Mouse (Mus musculus): ENCODE data around the gene Zfp553. TPM values are rescaled to one million over a fixed set of nuclear protein-coding genes. Genes with fewer than 3 reads are reported as not detected.

Gene Zfp553
- polyA plus RNA-seq, 1 experiment, result 11.4 TPM

DNA sequence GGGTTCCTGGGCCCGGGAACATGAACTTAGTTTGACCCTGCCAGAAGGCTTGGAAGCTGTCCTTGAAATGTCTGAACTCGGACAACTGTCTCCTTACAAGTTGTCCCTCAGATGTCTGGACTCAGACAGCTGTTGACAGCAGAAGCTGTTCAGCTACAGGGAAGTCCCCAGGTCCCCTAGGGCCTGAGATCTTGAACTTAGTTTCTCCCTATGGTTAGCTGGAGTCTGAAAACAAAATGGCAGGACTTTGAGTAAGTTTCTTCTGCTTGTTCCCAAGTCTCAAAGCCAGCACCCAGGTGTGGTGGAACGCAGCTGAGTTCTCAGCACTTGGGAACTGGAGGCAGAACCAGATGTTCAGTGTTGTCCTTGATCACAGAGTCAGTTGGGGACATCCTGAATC, 47.2 kb downstream of the Zfp553 start:
- H3K4me2 ChIP-seq (ENCODE audit: low read depth), result no peak overlapping the region
- H3K79me2 ChIP-seq (ENCODE audit: control insufficient read depth, insufficient read depth), result no peaks in the 10 kb centered on the region
- TF ChIP-seq POLR2AphosphoS2 (IDR thresholded peaks at IDR 0.05; ENCODE audit: insufficient read length, low read depth) (no peak), MYOG (IDR thresholded peaks at IDR 0.05; ENCODE audit: control insufficient read depth in 1 of 3, insufficient read depth in 1 of 3, insufficient read length in 2 of 3, low read depth in 2 of 3) (no peak), MAX (IDR thresholded peaks at IDR 0.05; ENCODE audit: low read depth) (no peak), TCF3 (IDR thresholded peaks at IDR 0.05; ENCODE audit: insufficient read length, low read depth) (no peak), POLR2A (IDR thresholded peaks at IDR 0.05; ENCODE audit: insufficient read length, low read depth) (no peak), TCF12 (IDR thresholded peaks at IDR 0.05; ENCODE audit: insufficient read depth, poor library complexity, severe bottlenecking) (no peak), MYOD1 (IDR thresholded peaks at IDR 0.05; ENCODE audit: control insufficient read depth in 1 of 3, insufficient read length in 2 of 3, low read depth in 2 of 3) (no peak), REST (IDR thresholded peaks at IDR 0.05; ENCODE audit: insufficient read depth, insufficient read length) (no peak), E2F4 (IDR thresholded peaks at IDR 0.05; ENCODE audit: insufficient read depth) (no peak), SRF (IDR thresholded peaks at IDR 0.05; ENCODE audit: control insufficient read depth, insufficient read length, low read depth) (no peak), CEBPB (IDR thresholded peaks at IDR 0.05; ENCODE audit: insufficient read depth, poor library complexity, severe bottlenecking) (no peak), USF1 (IDR thresholded peaks at IDR 0.05; ENCODE audit: low read depth) (no peak)
- no peak overlapping the region for H3K4me3 ChIP-seq
- H3K36me3 ChIP-seq (ENCODE audit: control insufficient read depth, insufficient read depth), result no peaks in the 10 kb centered on the region
- H3K27me3 ChIP-seq (ENCODE audit: control insufficient read depth, insufficient read depth, insufficient read length), result peaks cover 11% of the 10 kb centered on the region
- no peak overlapping the region for H3ac ChIP-seq (ENCODE audit: control insufficient read depth, insufficient read length)

DNA sequence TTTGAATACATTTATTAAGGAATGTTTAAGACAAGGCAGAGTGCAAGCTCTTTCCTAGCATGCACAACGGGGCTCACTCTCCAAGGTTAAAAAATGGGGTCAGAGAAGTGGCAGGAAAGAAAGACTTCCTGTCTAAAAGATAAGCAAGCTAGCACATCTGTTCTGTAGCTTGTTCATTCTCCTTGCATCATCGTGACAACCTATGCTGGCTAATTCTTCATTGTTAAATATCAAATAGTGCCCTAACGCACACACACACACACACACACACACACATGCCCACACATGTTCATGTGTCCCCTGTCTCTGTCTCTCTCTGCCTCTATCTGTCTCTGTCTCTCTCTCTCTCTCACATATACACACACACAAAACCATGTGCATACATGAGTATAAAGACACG, 48.3 kb downstream of the Zfp553 start:
- Histone ChIP-seq H3K36me3 (ENCODE audit: control insufficient read depth, insufficient read depth) (no peaks in the 10 kb centered on the region), H3K4me3 (no peak overlapping the region), H3ac (ENCODE audit: control insufficient read depth, insufficient read length) (no peak overlapping the region), H3K79me2 (ENCODE audit: control insufficient read depth, insufficient read depth) (no peaks in the 10 kb centered on the region), H3K27me3 (ENCODE audit: control insufficient read depth, insufficient read depth, insufficient read length) (peaks cover 13% of the 10 kb centered on the region), H3K4me2 (ENCODE audit: low read depth) (no peak overlapping the region)
- TF ChIP-seq CEBPB (IDR thresholded peaks at IDR 0.05; ENCODE audit: insufficient read depth, poor library complexity, severe bottlenecking) (no peak), MAX (IDR thresholded peaks at IDR 0.05; ENCODE audit: low read depth) (no peak), USF1 (IDR thresholded peaks at IDR 0.05; ENCODE audit: low read depth) (no peak), E2F4 (IDR thresholded peaks at IDR 0.05; ENCODE audit: insufficient read depth) (no peak), POLR2A (IDR thresholded peaks at IDR 0.05; ENCODE audit: insufficient read length, low read depth) (no peak)

- no peak overlapping the region for H3K4me3 ChIP-seq
- H3K4me2 ChIP-seq (ENCODE audit: low read depth), result no peak overlapping the region
- no peaks in the 10 kb centered on the region for H3K36me3 ChIP-seq (ENCODE audit: control insufficient read depth, insufficient read depth)
- H3K79me2 ChIP-seq (ENCODE audit: control insufficient read depth, insufficient read depth), result no peaks in the 10 kb centered on the region
- TF ChIP-seq SRF (IDR thresholded peaks at IDR 0.05; ENCODE audit: control insufficient read depth, insufficient read length, low read depth), result no peak
- no peak for TF ChIP-seq POLR2AphosphoS2 (IDR thresholded peaks at IDR 0.05; ENCODE audit: insufficient read length, low read depth)
- TF ChIP-seq USF1 (IDR thresholded peaks at IDR 0.05; ENCODE audit: low read depth), result no peak
- no peak for TF ChIP-seq MYOG (IDR thresholded peaks at IDR 0.05; ENCODE audit: control insufficient read depth in 1 of 3, insufficient read depth in 1 of 3, insufficient read length in 2 of 3, low read depth in 2 of 3)
- no peak for TF ChIP-seq TCF3 (IDR thresholded peaks at IDR 0.05; ENCODE audit: insufficient read length, low read depth)
- H3K27me3 ChIP-seq (ENCODE audit: control insufficient read depth, insufficient read depth, insufficient read length), result peaks cover 17% of the 10 kb centered on the region
- H3ac ChIP-seq (ENCODE audit: control insufficient read depth, insufficient read length), result no peak overlapping the region
These were observed 49.3 kb downstream of the Zfp553 start for GRCm38 (mm10) chr7:127282190-127282589.

GRCm38 (mm10) chr7:127285154-127285553, 52.3 kb downstream of the Zfp553 start:
- no peak for TF ChIP-seq USF1 (IDR thresholded peaks at IDR 0.05; ENCODE audit: low read depth)
- no peak for TF ChIP-seq TCF3 (IDR thresholded peaks at IDR 0.05; ENCODE audit: insufficient read length, low read depth)
- Histone ChIP-seq H3K79me2 (ENCODE audit: control insufficient read depth, insufficient read depth) (no peaks in the 10 kb centered on the region), H3K4me3 (no peak overlapping the region), H3K36me3 (ENCODE audit: control insufficient read depth, insufficient read depth) (no peaks in the 10 kb centered on the region), H3K27me3 (ENCODE audit: control insufficient read depth, insufficient read depth, insufficient read length) (peaks cover 20% of the 10 kb centered on the region), H3K4me2 (ENCODE audit: low read depth) (no peak overlapping the region), H3ac (ENCODE audit: control insufficient read depth, insufficient read length) (no peak overlapping the region)

Other genes with a start within 250 kb of the Zfp553 start
- 111 TPM for gene Mvp, start 218.4 kb upstream of the Zfp553 start, polyA plus RNA-seq (2012; fragmentation: generic; extraction: Trizol)
- gene Pagr1b, start 216.6 kb upstream of the Zfp553 start, polyA plus RNA-seq (2012; fragmentation: generic; extraction: Trizol), result 0.95 TPM
- 8.1 TPM for gene Pagr1a, start 215.7 kb upstream of the Zfp553 start, polyA plus RNA-seq (2012; fragmentation: generic; extraction: Trizol)
- gene Gm42742, start 212.0 kb upstream of the Zfp553 start, polyA plus RNA-seq (2012; fragmentation: generic; extraction: Trizol), result 37.7 TPM
- gene Prrt2, start 211.8 kb upstream of the Zfp553 start, polyA plus RNA-seq (2012; fragmentation: generic; extraction: Trizol), result not detected
- gene Maz, start 206.0 kb upstream of the Zfp553 start, polyA plus RNA-seq (2012; fragmentation: generic; extraction: Trizol), result 115 TPM
- gene Kif22, start 190.6 kb upstream of the Zfp553 start, polyA plus RNA-seq (2012; fragmentation: generic; extraction: Trizol), result 29.9 TPM
- gene Zg16, start 145.7 kb upstream of the Zfp553 start, polyA plus RNA-seq (2012; fragmentation: generic; extraction: Trizol), result not detected
- gene AI467606, start 141.7 kb upstream of the Zfp553 start, polyA plus RNA-seq (2012; fragmentation: generic; extraction: Trizol), result 45.0 TPM
- gene Qprt, start 110.8 kb upstream of the Zfp553 start, polyA plus RNA-seq (2012; fragmentation: generic; extraction: Trizol), result 0.04 TPM
- 21.7 TPM for gene Spn, start 95.2 kb upstream of the Zfp553 start, polyA plus RNA-seq (2012; fragmentation: generic; extraction: Trizol)
- gene Cd2bp2, start 37.0 kb upstream of the Zfp553 start, polyA plus RNA-seq (2012; fragmentation: generic; extraction: Trizol), result 58.3 TPM
- gene Tbc1d10b, start 24.6 kb upstream of the Zfp553 start, polyA plus RNA-seq (2012; fragmentation: generic; extraction: Trizol), result 62.8 TPM
- 10,881 TPM for gene Mylpf, start 24.2 kb upstream of the Zfp553 start, polyA plus RNA-seq (2012; fragmentation: generic; extraction: Trizol)
- gene Sept1, start 69 bp downstream of the Zfp553 start, polyA plus RNA-seq (2012; fragmentation: generic; extraction: Trizol), result 2.2 TPM
- gene Zfp771, start 11.2 kb downstream of the Zfp553 start, polyA plus RNA-seq (2012; fragmentation: generic; extraction: Trizol), result 34.9 TPM
- 76.9 TPM for gene Dctpp1, start 27.6 kb downstream of the Zfp553 start, polyA plus RNA-seq (2012; fragmentation: generic; extraction: Trizol)
- 17.2 TPM for gene Sephs2, start 41.0 kb downstream of the Zfp553 start, polyA plus RNA-seq (2012; fragmentation: generic; extraction: Trizol)
- 0.16 TPM for gene Itgal, start 63.2 kb downstream of the Zfp553 start, polyA plus RNA-seq (2012; fragmentation: generic; extraction: Trizol)
- 17.3 TPM for gene Zfp768, start 112.5 kb downstream of the Zfp553 start, polyA plus RNA-seq (2012; fragmentation: generic; extraction: Trizol)
- gene Zfp747, start 143.0 kb downstream of the Zfp553 start, polyA plus RNA-seq (2012; fragmentation: generic; extraction: Trizol), result 3.6 TPM
- gene 9130019O22Rik, start 154.1 kb downstream of the Zfp553 start, polyA plus RNA-seq (2012; fragmentation: generic; extraction: Trizol), result 0.34 TPM
- 3.0 TPM for gene E430018J23Rik, start 160.6 kb downstream of the Zfp553 start, polyA plus RNA-seq (2012; fragmentation: generic; extraction: Trizol)
- 1.2 TPM for gene Zfp764, start 173.8 kb downstream of the Zfp553 start, polyA plus RNA-seq (2012; fragmentation: generic; extraction: Trizol)
- gene Zfp688, start 189.0 kb downstream of the Zfp553 start, polyA plus RNA-seq (2012; fragmentation: generic; extraction: Trizol), result 11.6 TPM
- gene Zfp689, start 216.1 kb downstream of the Zfp553 start, polyA plus RNA-seq (2012; fragmentation: generic; extraction: Trizol), result 2.1 TPM
- 26.5 TPM for gene Prr14, start 226.6 kb downstream of the Zfp553 start, polyA plus RNA-seq (2012; fragmentation: generic; extraction: Trizol)
- 21.2 TPM for gene Fbrs, start 246.1 kb downstream of the Zfp553 start, polyA plus RNA-seq (2012; fragmentation: generic; extraction: Trizol)

Data from myocyte (in vitro differentiated cells).